Mouse (Mus musculus): ENCODE results near the gene Clic6. TPM values are rescaled to one million over a fixed set of nuclear protein-coding genes. Genes with fewer than 3 reads are reported as not detected.

Clic6 gene
- not detected for polyA plus RNA-seq (2017; shearing (Covaris generic))

GRCm38 (mm10) chr16:92485436-92485835, at the start of gene Clic6:
Gene Clic6 (plus strand): TSS chr16:92485736.

DNA sequence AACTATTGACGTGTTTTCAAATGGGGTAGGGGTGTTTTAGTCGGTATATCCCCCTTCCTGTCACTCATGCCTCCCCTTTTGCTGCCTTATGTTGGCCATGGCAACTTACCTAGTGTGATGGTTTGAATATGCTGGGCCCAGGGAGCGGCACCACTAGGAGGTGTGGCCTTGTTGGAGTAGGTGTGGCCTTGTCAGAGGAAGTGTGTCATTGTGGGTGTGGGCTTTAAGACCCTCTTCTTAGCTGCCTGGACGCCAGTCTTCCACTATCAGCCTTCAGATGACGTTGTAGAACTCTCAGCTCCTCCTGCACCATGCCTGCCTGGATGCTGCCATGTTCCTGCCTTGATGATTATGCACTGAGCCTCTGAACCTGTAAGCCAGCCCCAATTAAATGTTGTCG, 14.8 kb upstream of the Clic6 start, which contains the start of gene Rcan1:
TSS of gene Rcan1 (minus strand) at position 162 of the 400 bp plus-strand sequence.

Other genes with a start within 250 kb of the Clic6 start
- not detected for gene Kcne2, start 193.3 kb upstream of the Clic6 start, polyA plus RNA-seq (2017; shearing (Covaris generic))
- gene Smim11, start 184.4 kb upstream of the Clic6 start, polyA plus RNA-seq (2017; shearing (Covaris generic)), result 133 TPM
- gene Fam243, start 164.3 kb upstream of the Clic6 start, polyA plus RNA-seq (2017; shearing (Covaris generic)), result not detected
- not detected for gene Kcne1, start 126.3 kb upstream of the Clic6 start, polyA plus RNA-seq (2017; shearing (Covaris generic))
- 3.9 TPM for gene Rcan1, start 14.9 kb upstream of the Clic6 start, polyA plus RNA-seq (2017; shearing (Covaris generic))

All from inflammation-experienced regulatory T-cells, adult 16 weeks (primary cell).